Mouse (Mus musculus) liver, embryonic 11.5 days (tissue): ENCODE measurements around the gene Gpbar1. TPM values are rescaled to one million over a fixed set of nuclear protein-coding genes. Genes with fewer than 3 reads are reported as not detected.

Experiments
- ATAC-seq: fragments of 200-750 bp; cut with Nextera tagmentation; replicated peaks from 2 replicates; pipeline ENCODE4 v1.8.0; 2017; ENCODE audit warnings: moderate number of reproducible peaks, mild to moderate bottlenecking, moderate TSS enrichment, moderate library complexity; ENCODE audit not compliant: low FRiP score
- DNase-seq: peaks from one replicate; pipeline ENCODE4 v3.0.0-alpha.2; 2017; ENCODE audit warnings: low spot score
- H3K27ac ChIP-seq: fragments of 300-500 bp; sonication (generic); 2 replicates; pipeline ENCODE4 v1.5.1; 2014; ENCODE audit warnings: mild to moderate bottlenecking, low read depth, low read length, control low read depth
- H3K27me3 ChIP-seq: fragments of 300-500 bp; sonication (generic); replicated peaks from 2 replicates; pipeline ENCODE4 v1.6.1; 2014; ENCODE audit warnings: low read length, mixed read lengths; ENCODE audit not compliant: control insufficient read depth, insufficient read depth
- H3K36me3 ChIP-seq: fragments of 300-500 bp; sonication (generic); 2 replicates; pipeline ENCODE4 v1.6.1; 2014; ENCODE audit warnings: mild to moderate bottlenecking, low read length, moderate library complexity, mixed read lengths; ENCODE audit not compliant: control insufficient read depth, insufficient read depth
- H3K4me1 ChIP-seq: fragments of 300-500 bp; sonication (generic); replicated peaks from 2 replicates; pipeline ENCODE4 v1.6.1; 2014; ENCODE audit warnings: low read length, mixed read lengths; ENCODE audit not compliant: control insufficient read depth, insufficient read depth
- H3K4me2 ChIP-seq: fragments of 300-500 bp; sonication (generic); 2 replicates; pipeline ENCODE4 v1.6.1; 2014; ENCODE audit warnings: mild to moderate bottlenecking, control low read depth, moderate library complexity
- H3K4me3 ChIP-seq: fragments of 300-500 bp; sonication (generic); 2 replicates; pipeline ENCODE4 v1.5.1; 2014; ENCODE audit warnings: low read depth, low read length, control low read depth
- H3K9ac ChIP-seq: fragments of 300-500 bp; sonication (generic); 2 replicates; pipeline ENCODE4 v1.6.1; 2014; ENCODE audit warnings: low read depth, low read length, control low read depth
- H3K9me3 ChIP-seq: fragments of 300-500 bp; sonication (generic); 2 replicates; pipeline ENCODE4 v1.6.1; 2016; ENCODE audit warnings: low read length, inconsistent platforms, mixed read lengths; ENCODE audit not compliant: control insufficient read depth
- WGBS: fragments of 180-500 bp; shearing (Covaris S2); extraction: QIAGEN DNeasy Blood & Tissue Kit; methylation state at CpG from one replicate; pipeline ENCODE4 v1.1.7; 2014; 5-methylcytosine and 5-hydroxymethylcytosine counted together
- polyA plus RNA-seq: library from polyadenylated mRNA; unstranded; fragments of >200 nt; fragmentation: Nextera tagmentation; extraction: Ambion mirVana; gene quantifications from 2 replicates; pipeline ENCODE4 v1.2.1, GENCODE M21; 2014

Gene Gpbar1
- polyA plus RNA-seq, 1 experiment from 2014 or later: 3.2 TPM

DNA sequence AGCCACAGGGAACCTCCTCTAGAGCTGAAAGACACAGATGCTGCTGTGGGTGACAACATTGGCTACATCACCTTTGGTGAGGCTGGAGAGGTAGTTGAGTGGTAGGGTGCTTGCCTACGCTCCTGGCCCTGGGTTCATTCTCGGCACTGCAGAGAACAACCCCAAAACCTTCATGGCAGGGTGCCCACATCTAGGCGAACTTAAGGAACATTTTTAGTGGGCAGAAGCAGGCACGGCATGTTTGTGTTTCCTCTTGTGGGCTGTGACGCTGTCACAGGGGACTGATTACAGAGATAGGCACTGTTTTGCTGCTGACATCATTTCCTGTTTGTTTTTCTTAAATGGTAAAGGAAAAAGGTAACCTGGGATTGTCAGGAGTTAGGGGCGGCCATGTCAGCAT lies 15.8 kb upstream of the Gpbar1 start:
- Histone ChIP-seq H3K9ac (no peak overlapping the region), H3K9me3 (no peaks in the 10 kb centered on the region), H3K36me3 (peaks cover 62% of the 10 kb centered on the region), H3K4me3 (no peak overlapping the region), H3K27ac (no peak overlapping the region), H3K4me1 (no peaks in the 10 kb centered on the region), H3K27me3 (no peaks in the 10 kb centered on the region), H3K4me2 (no peak overlapping the region)
- ATAC-seq (no peak), DNase-seq (no peak)
- 83% methylated on average over 6 of the region's 6 CpGs for WGBS

DNA sequence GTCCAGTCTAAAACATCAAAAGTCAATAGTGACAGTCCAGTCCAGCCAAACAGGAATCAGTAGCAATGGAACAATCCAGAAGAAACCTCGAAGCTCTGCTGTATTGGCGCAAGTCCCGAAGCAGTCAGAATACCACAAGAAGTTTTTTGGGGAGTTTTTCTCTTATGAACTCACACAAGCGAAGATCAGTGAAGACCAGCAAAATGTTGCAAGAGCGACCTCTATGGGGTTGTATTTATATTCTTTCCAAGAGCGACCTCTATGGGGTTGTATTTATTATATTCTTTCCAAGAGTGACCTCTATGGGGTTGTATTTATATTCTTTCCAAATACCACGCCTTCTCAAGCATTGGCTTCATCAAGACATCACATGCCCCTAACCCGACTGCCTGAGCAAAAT lies 9.6 kb upstream of the Gpbar1 start:
- H3K36me3 ChIP-seq: peaks cover 32% of the 10 kb centered on the region
- no peaks in the 10 kb centered on the region for H3K27me3 ChIP-seq
- DNase-seq (no peak), ATAC-seq (no peak)
- WGBS: 82% methylated on average over 8 of the region's 8 CpGs
- no peak overlapping the region for H3K27ac ChIP-seq
- H3K4me1 ChIP-seq: no peaks in the 10 kb centered on the region
- no peak overlapping the region for H3K4me2 ChIP-seq
- H3K4me3 ChIP-seq: no peak overlapping the region
- no peaks in the 10 kb centered on the region for H3K9me3 ChIP-seq
- no peak overlapping the region for H3K9ac ChIP-seq

DNA sequence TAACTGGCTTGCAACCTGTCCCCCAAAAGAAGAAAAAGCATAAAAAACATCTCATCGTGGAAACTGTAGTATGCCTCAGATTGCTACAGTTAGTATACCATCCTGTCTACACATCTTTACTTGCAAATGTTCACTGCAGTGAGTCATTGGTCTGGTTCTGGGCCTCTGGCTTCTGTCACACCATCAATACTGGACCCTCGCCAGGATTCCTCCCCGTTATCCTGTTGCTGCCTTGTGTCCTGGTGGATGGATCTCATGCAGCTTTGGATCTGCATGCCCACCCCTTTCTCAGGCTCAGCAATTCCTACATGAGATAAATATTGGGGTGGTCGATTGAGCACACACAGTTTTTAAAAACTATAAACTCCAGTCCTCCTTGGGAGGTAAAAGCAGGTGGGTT lies 6.7 kb upstream of the Gpbar1 start:
- H3K27ac ChIP-seq: no peak overlapping the region

DNA sequence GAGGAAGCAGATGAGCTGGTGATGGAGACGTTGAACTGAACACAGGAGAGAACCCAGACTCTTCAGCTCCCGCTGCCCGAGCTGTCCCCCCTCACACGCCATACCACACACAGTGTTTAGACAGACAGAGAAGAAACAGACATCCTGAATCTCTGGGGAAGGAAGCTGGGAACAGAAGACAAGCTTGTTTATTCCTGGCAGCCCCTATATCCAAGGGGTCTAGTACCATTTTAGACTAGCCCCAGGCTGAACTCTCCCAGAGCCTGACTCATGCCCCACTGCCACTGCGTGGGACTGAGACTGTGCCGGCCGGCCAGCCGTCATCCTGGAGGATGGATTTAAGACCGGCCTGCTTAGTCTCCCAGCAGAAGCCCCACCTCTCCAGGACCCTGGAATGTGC lies 3.3 kb upstream of the Gpbar1 start:
- Histone ChIP-seq H3K4me1 (peaks cover 7% of the 10 kb centered on the region), H3K27me3 (no peaks in the 10 kb centered on the region), H3K9me3 (no peaks in the 10 kb centered on the region), H3K4me2 (peak overlapping the region; percentile 11; the same call in 1 of the 2 replicates), H3K27ac (peak overlapping the region; percentile 10), H3K4me3 (no peak overlapping the region), H3K9ac (no peak overlapping the region), H3K36me3 (no peaks in the 10 kb centered on the region)
- 27% methylated on average over 9 of the region's 9 CpGs for WGBS
- DNase-seq: no peak
- peak; percentile 46 for ATAC-seq

More for the DNA sequence above, 6.7 kb upstream of the Gpbar1 start:
- Histone ChIP-seq H3K4me2 (no peak overlapping the region), H3K27me3 (no peaks in the 10 kb centered on the region), H3K4me1 (peaks cover 4% of the 10 kb centered on the region; the same call in 1 of the 2 replicates), H3K9me3 (no peaks in the 10 kb centered on the region), H3K36me3 (peaks cover 6% of the 10 kb centered on the region), H3K4me3 (no peak overlapping the region), H3K9ac (no peak overlapping the region)
- DNase-seq (no peak), ATAC-seq (no peak)
- WGBS: 68% methylated on average over 4 of the region's 4 CpGs

DNA sequence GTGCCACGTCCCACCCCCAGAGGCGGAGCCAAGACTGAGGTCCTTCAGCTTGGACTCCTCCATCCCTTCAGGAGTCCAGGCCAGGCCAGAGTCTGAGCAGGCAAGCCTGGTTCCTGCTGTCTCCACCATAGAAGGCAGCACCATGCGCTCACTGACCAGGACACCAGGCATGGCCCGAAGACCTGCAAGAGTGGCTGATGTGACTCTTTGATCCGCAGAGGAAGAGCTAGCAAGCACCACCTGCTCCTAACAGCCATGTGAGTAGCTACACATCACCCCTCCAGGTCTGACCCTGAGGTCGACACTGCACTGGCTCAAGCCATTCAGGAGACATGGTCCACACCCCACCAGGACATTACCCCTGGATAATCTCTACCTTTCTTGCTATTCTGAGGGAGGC lies 1.3 kb upstream of the Gpbar1 start:
- H3K9ac ChIP-seq: no peak overlapping the region
- H3K27ac ChIP-seq: no peak overlapping the region
- peaks cover 10% of the 10 kb centered on the region for H3K36me3 ChIP-seq
- H3K4me3 ChIP-seq: no peak overlapping the region
- ATAC-seq (no peak), DNase-seq (no peak)
- no peaks in the 10 kb centered on the region for H3K27me3 ChIP-seq
- no peaks in the 10 kb centered on the region for H3K9me3 ChIP-seq
- peak overlapping the region; percentile 26 for H3K4me2 ChIP-seq
- WGBS: 62% methylated on average over 6 of the region's 6 CpGs
- peaks cover 7% of the 10 kb centered on the region for H3K4me1 ChIP-seq

DNA sequence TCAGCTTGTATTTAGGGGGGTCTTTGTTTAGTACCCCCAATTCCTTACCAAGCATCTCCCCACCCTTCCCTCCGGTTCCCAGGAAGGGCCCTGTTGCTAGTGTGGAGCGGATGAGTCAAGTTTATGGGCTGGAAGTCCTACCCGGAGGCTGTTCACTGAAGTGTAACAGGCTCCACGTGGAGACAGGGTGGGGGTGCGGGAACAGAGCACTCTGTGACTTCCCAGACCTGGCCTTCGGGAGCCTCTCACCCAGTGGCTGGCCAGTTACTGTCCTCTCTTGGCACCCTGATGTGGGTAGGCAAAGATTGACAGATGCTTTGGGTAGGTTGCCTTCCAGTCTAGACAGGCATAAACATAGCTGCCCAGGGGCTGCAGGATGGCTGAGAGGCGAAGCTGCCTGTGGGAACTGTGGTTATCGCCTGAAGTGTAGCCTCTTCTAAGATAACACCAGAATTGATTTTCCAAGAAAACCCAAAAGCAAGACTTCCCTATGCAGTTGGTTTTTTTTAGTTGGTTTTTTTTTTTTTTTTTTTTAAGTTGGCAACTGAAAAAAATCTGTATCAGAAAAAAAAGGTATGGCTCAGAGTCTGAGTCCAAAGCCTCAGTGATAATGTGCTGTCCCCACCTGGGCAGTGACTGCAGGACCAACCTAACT lies 340 bp upstream of the Gpbar1 start:
- 51% methylated on average over 8 of the region's 8 CpGs for WGBS
- Histone ChIP-seq H3K27me3 (no peaks in the 10 kb centered on the region), H3K4me3 (no peak overlapping the region)

DNA sequence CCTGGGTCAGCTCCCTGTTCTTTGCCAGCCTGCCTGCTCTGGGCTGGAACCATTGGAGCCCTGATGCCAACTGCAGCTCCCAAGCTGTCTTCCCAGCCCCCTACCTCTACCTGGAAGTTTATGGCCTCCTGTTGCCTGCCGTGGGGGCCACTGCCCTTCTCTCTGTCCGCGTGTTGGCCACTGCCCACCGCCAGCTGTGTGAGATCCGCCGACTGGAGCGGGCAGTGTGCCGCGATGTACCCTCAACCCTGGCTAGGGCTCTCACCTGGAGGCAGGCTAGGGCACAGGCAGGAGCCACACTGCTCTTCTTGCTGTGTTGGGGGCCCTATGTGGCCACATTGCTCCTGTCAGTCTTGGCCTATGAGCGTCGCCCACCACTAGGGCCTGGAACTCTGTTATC lies 638 bp downstream of the Gpbar1 start:
- H3K4me1 ChIP-seq: peaks cover 9% of the 10 kb centered on the region
- WGBS: 85% methylated on average over 11 of the region's 11 CpGs
- no peak for ATAC-seq

More for the DNA sequence above, 340 bp upstream of the Gpbar1 start:
- Histone ChIP-seq H3K9me3 (no peaks in the 10 kb centered on the region), H3K4me1 (peaks cover 10% of the 10 kb centered on the region), H3K9ac (no peak overlapping the region), H3K4me2 (peak overlapping the region; percentile 26), H3K27ac (no peak overlapping the region), H3K36me3 (peaks cover 18% of the 10 kb centered on the region)
- no peak for DNase-seq
- ATAC-seq: no peak

DNA sequence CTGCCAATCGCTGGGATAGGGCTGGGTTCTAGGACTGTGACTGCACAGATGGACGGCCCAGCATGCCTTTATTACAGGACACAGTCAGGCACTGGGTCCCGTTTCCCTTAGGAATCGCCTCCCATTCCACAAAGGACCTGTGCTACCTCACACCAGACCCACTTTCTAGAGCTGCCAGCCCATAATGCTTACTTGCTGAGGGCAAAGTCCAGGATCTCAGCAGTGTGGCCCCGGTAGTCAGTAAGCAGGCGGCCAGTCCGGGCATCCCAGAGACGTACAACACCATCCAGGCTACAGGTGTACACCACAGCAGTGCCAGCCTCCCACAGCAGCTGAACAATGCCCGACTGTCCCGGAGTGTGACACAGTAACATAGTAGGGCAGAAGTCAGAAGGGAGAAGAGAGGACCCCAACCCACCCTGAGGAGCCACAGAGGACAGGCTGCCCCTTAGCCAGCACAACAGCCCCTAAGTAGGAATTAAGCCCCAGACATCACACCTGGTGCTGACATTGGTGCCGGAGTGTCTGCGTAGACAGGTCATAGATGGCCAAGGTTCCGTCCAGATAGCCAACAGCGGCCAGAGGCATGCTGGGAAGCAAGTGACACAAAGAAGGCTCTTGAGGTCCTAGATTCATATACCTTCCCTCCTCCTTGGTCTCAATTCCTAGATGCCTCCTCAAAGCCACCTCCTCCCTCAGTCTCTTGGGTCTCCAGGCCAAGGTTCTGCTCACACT lies 2.4 kb downstream of the Gpbar1 start:
- H3K36me3 ChIP-seq: peaks cover 18% of the 10 kb centered on the region
- H3K9me3 ChIP-seq: no peaks in the 10 kb centered on the region
- no peak overlapping the region for H3K4me2 ChIP-seq
- no peak for DNase-seq
- H3K27me3 ChIP-seq: no peaks in the 10 kb centered on the region
- ATAC-seq: no peak
- H3K9ac ChIP-seq: no peak overlapping the region
- peaks cover 10% of the 10 kb centered on the region for H3K4me1 ChIP-seq
- H3K4me3 ChIP-seq: no peak overlapping the region
- WGBS: 88% methylated on average over 14 of the region's 14 CpGs
- no peak overlapping the region for H3K27ac ChIP-seq

More for the DNA sequence above, 638 bp downstream of the Gpbar1 start:
- no peak overlapping the region for H3K4me3 ChIP-seq
- no peak for DNase-seq
- H3K9ac ChIP-seq: no peak overlapping the region
- H3K27ac ChIP-seq: no peak overlapping the region
- no peaks in the 10 kb centered on the region for H3K27me3 ChIP-seq
- H3K4me2 ChIP-seq: no peak overlapping the region
- peaks cover 18% of the 10 kb centered on the region for H3K36me3 ChIP-seq
- H3K9me3 ChIP-seq: no peaks in the 10 kb centered on the region

DNA sequence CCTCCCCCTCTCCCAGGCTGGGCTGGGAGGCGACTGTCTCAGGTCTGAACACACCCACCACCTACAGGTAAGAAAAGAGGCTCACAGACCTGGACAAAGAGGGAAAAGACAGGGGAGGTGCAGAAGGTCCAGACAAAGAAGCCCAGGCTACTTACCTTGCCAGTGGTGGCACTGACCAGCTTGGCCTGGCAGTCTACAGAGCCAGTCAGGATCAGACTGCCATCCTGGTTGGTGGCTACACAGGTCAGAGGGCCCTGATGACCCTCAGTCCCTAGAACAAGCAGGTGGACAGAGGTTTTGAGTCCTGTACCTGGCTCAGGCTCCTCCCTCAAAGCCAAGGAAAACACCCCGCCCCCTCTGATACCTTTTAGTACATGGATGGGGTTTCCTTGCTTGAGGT lies 3.0 kb downstream of the Gpbar1 start:
- WGBS: 95% methylated on average over 2 of the region's 2 CpGs
- no peak overlapping the region for H3K4me3 ChIP-seq
- H3K27me3 ChIP-seq: no peaks in the 10 kb centered on the region
- H3K9me3 ChIP-seq: no peaks in the 10 kb centered on the region
- DNase-seq (no peak), ATAC-seq (no peak)
- no peak overlapping the region for H3K9ac ChIP-seq
- no peak overlapping the region for H3K27ac ChIP-seq
- H3K36me3 ChIP-seq: peaks cover 18% of the 10 kb centered on the region
- no peak overlapping the region for H3K4me2 ChIP-seq
- H3K4me1 ChIP-seq: peaks cover 13% of the 10 kb centered on the region
